Mouse (Mus musculus): Measurements from ENCODE around the gene Lipt2.

DNA sequence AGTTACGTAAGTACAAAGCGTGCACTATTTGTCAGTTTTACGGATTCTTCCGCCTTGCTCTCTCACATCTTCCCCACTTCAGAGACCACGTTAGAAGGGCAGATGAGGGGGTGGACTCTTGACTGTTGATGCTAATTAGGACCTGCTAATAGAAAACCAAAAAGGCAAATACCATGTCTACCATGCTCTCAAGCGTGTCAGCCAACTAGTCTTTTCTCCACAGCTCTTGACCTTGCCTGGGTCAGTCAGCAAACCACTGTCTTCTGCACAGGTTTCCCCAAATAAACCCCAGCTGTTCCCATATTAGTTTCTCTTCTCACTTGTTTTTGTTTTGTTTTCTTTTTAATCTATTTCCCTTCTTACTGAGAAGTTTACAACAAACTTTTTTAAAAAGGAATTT, 44.8 kb upstream of the Lipt2 start:
- TF ChIP-seq POLR2A (IDR thresholded peaks at IDR 0.05; ENCODE audit: borderline replicate concordance, control insufficient read depth, low read depth, low read length): no peak
- TF ChIP-seq CTCF (IDR thresholded peaks at IDR 0.05; ENCODE audit: control insufficient read depth, insufficient read depth, low read length): no peak

Data from bone marrow, adult 2 months (tissue).